Mouse (Mus musculus): ENCODE data around the gene Klrk1.
"Not testable (repeated sequence)": the region's sequence is repeated elsewhere in the genome, so short reads cannot be mapped to it uniquely, and the experiment has no call there.

The Klrk1 gene

GRCm38 (mm10) chr6:129623735-129624134 is at the start of gene Klrk1:
Klrk1 (minus strand) TSS chr6:129623864.
- H3K36me3 ChIP-seq (ENCODE audit: insufficient read depth, low read length) = no peaks in the 10 kb centered on the region
- no peaks in the 10 kb centered on the region for H3K9me3 ChIP-seq (ENCODE audit: low read length)
- TF ChIP-seq POU5F1 (IDR thresholded peaks at IDR 0.05; ENCODE audit: borderline replicate concordance, low read length) (no peak), NANOG (IDR thresholded peaks at IDR 0.05; ENCODE audit: borderline replicate concordance, low read length) (no peak), CTCF (conservative IDR thresholded peaks at IDR 0.05; ENCODE audit: low read length) (no peak)
- H3K4me3 ChIP-seq (replicated peaks; ENCODE audit: low read length) = no peak within 1 kb of the TSS
- H3K27me3 ChIP-seq (ENCODE audit: insufficient read depth, low read length) = no peaks in the 10 kb centered on the region
- no peaks in the 10 kb centered on the region for H3K4me1 ChIP-seq (replicated peaks; ENCODE audit: low read depth, low read length)

GRCm38 (mm10) chr6:129661301-129661700 is 37.6 kb upstream of the Klrk1 start:
- not testable (repeated sequence) for H3K36me3 ChIP-seq (ENCODE audit: insufficient read depth, low read length); H3K4me1 ChIP-seq (replicated peaks; ENCODE audit: low read depth, low read length)

GRCm38 (mm10) chr6:129660589-129660988 is 36.9 kb upstream of the Klrk1 start, which contains the start of gene Klrc2:
Klrc2 (minus strand) TSS chr6:129660689.
- H3K4me3 ChIP-seq (replicated peaks; ENCODE audit: low read length); H3K9me3 ChIP-seq (ENCODE audit: low read length); H3K36me3 ChIP-seq (ENCODE audit: insufficient read depth, low read length); H3K4me1 ChIP-seq (replicated peaks; ENCODE audit: low read depth, low read length); H3K27me3 ChIP-seq (ENCODE audit: insufficient read depth, low read length): not testable (repeated sequence)

More at GRCm38 (mm10) chr6:129661301-129661700, 37.6 kb upstream of the Klrk1 start:
- H3K9me3 ChIP-seq (ENCODE audit: low read length); H3K27me3 ChIP-seq (ENCODE audit: insufficient read depth, low read length); H3K4me3 ChIP-seq (replicated peaks; ENCODE audit: low read length): not testable (repeated sequence)

GRCm38 (mm10) chr6:129644054-129644453 is 20.4 kb upstream of the Klrk1 start:
- H3K4me3 ChIP-seq (replicated peaks; ENCODE audit: low read length); H3K4me1 ChIP-seq (replicated peaks; ENCODE audit: low read depth, low read length); H3K9me3 ChIP-seq (ENCODE audit: low read length); H3K27me3 ChIP-seq (ENCODE audit: insufficient read depth, low read length); H3K36me3 ChIP-seq (ENCODE audit: insufficient read depth, low read length): not testable (repeated sequence)

- H3K27me3 ChIP-seq (ENCODE audit: insufficient read depth, low read length); H3K36me3 ChIP-seq (ENCODE audit: insufficient read depth, low read length); H3K4me1 ChIP-seq (replicated peaks; ENCODE audit: low read depth, low read length); H3K4me3 ChIP-seq (replicated peaks; ENCODE audit: low read length); H3K9me3 ChIP-seq (ENCODE audit: low read length): not testable (repeated sequence)
These were observed 19.6 kb upstream of the Klrk1 start, which contains the start of gene Klrc3 for GRCm38 (mm10) chr6:129643237-129643636. Klrc3 (minus strand) TSS chr6:129643337.

GRCm38 (mm10) chr6:129631046-129631445 is 7.4 kb upstream of the Klrk1 start:
- not testable (repeated sequence) for H3K9me3 ChIP-seq (ENCODE audit: low read length); H3K4me3 ChIP-seq (replicated peaks; ENCODE audit: low read length)

GRCm38 (mm10) chr6:129608372-129608771 is 15.3 kb downstream of the Klrk1 start:
- H3K27me3 ChIP-seq (ENCODE audit: insufficient read depth, low read length) = no peaks in the 10 kb centered on the region
- no peak for TF ChIP-seq NANOG (IDR thresholded peaks at IDR 0.05; ENCODE audit: borderline replicate concordance, low read length)
- no peak for TF ChIP-seq POU5F1 (IDR thresholded peaks at IDR 0.05; ENCODE audit: borderline replicate concordance, low read length)
- TF ChIP-seq CTCF (conservative IDR thresholded peaks at IDR 0.05; ENCODE audit: low read length) = no peak
- no peaks in the 10 kb centered on the region for H3K9me3 ChIP-seq (ENCODE audit: low read length)
- no peaks in the 10 kb centered on the region for H3K4me1 ChIP-seq (replicated peaks; ENCODE audit: low read depth, low read length)
- no peak overlapping the region for H3K4me3 ChIP-seq (replicated peaks; ENCODE audit: low read length)
- no peaks in the 10 kb centered on the region for H3K36me3 ChIP-seq (ENCODE audit: insufficient read depth, low read length)

More at GRCm38 (mm10) chr6:129631046-129631445, 7.4 kb upstream of the Klrk1 start:
- not testable (repeated sequence) for H3K36me3 ChIP-seq (ENCODE audit: insufficient read depth, low read length); H3K27me3 ChIP-seq (ENCODE audit: insufficient read depth, low read length); H3K4me1 ChIP-seq (replicated peaks; ENCODE audit: low read depth, low read length)

GRCm38 (mm10) chr6:129591508-129591907 is 32.2 kb downstream of the Klrk1 start, which contains the start of gene Klrd1:
Klrd1 (plus strand) TSS chr6:129591782.
- Histone ChIP-seq H3K4me3 (replicated peaks; ENCODE audit: low read length) (no peak within 1 kb of the TSS), H3K4me1 (replicated peaks; ENCODE audit: low read depth, low read length) (no peaks in the 10 kb centered on the region)

GRCm38 (mm10) chr6:129583014-129583413 is 40.6 kb downstream of the Klrk1 start:
- peaks cover 4% of the 10 kb centered on the region; the same call in 1 of the 2 replicates for H3K9me3 ChIP-seq (ENCODE audit: low read length)
- H3K4me1 ChIP-seq (replicated peaks; ENCODE audit: low read depth, low read length) = no peaks in the 10 kb centered on the region
- TF ChIP-seq NANOG (IDR thresholded peaks at IDR 0.05; ENCODE audit: borderline replicate concordance, low read length) (no peak), POU5F1 (IDR thresholded peaks at IDR 0.05; ENCODE audit: borderline replicate concordance, low read length) (no peak), CTCF (conservative IDR thresholded peaks at IDR 0.05; ENCODE audit: low read length) (no peak)
- 0 out of 2 replicates have a peak, but pooled peaks cover 3% of the 10 kb centered on the region for H3K27me3 ChIP-seq (ENCODE audit: insufficient read depth, low read length)
- H3K4me3 ChIP-seq (replicated peaks; ENCODE audit: low read length) = no peak overlapping the region
- no peaks in the 10 kb centered on the region for H3K36me3 ChIP-seq (ENCODE audit: insufficient read depth, low read length)

More at GRCm38 (mm10) chr6:129591508-129591907, 32.2 kb downstream of the Klrk1 start, which contains the start of gene Klrd1:
- Histone ChIP-seq H3K27me3 (ENCODE audit: insufficient read depth, low read length) (no peaks in the 10 kb centered on the region), H3K9me3 (ENCODE audit: low read length) (no peaks in the 10 kb centered on the region), H3K36me3 (ENCODE audit: insufficient read depth, low read length) (no peaks in the 10 kb centered on the region)
- TF ChIP-seq CTCF (conservative IDR thresholded peaks at IDR 0.05; ENCODE audit: low read length) (no peak), NANOG (IDR thresholded peaks at IDR 0.05; ENCODE audit: borderline replicate concordance, low read length) (no peak), POU5F1 (IDR thresholded peaks at IDR 0.05; ENCODE audit: borderline replicate concordance, low read length) (no peak)

GRCm38 (mm10) chr6:129581896-129582295 is 41.8 kb downstream of the Klrk1 start:
- peaks cover 4% of the 10 kb centered on the region; the same call in 1 of the 2 replicates for H3K9me3 ChIP-seq (ENCODE audit: low read length)
- H3K4me1 ChIP-seq (replicated peaks; ENCODE audit: low read depth, low read length) = no peaks in the 10 kb centered on the region
- TF ChIP-seq NANOG (IDR thresholded peaks at IDR 0.05; ENCODE audit: borderline replicate concordance, low read length) (no peak), CTCF (conservative IDR thresholded peaks at IDR 0.05; ENCODE audit: low read length) (no peak), POU5F1 (IDR thresholded peaks at IDR 0.05; ENCODE audit: borderline replicate concordance, low read length) (no peak)
- H3K36me3 ChIP-seq (ENCODE audit: insufficient read depth, low read length) = no peaks in the 10 kb centered on the region
- 0 out of 2 replicates have a peak, but pooled peaks cover 3% of the 10 kb centered on the region for H3K27me3 ChIP-seq (ENCODE audit: insufficient read depth, low read length)
- no peak overlapping the region for H3K4me3 ChIP-seq (replicated peaks; ENCODE audit: low read length)

All from E14TG2a.4 (cell line).